Comparison of ENCODE assay signal across 8 mouse cellular contexts in the genomic region with DNA sequence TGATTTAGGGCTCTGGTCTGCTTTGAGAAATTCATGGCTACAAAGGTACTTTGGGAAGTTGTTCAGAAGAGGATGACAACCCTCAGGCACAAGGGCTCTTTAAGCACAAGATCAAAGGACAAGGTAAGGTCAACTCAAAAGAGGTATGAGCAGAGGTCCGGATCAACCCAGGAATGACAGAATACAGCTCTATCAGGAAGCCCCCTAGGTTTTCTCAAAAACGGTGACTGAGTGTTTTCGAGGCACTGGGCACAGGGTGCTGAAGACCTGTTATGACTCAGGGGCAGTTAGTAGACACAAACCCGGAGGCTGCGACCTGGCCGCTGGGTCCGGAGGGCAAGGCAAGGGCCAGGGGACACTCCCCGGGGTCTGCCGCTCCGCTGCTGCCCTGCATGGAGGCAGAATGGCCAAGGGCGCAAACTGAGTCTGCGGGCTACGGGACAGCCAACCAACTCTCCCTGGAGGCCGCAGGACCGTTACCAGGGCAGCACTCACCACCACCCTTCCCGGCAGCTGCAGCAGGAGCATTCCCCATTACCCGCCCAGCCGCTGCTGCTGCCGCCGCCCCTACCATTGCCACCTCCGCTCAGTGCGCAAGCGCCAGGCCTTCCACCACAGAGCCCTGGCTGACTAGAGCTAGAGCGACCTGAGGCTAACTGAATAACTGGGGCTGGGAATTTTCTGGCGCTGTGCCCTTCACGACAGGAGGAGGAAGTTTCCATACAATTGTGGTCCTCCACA. TPM values are rescaled to one million over a fixed set of nuclear protein-coding genes. Genes with fewer than 3 reads are reported as not detected.
DNase-seq lines count a peak whose midpoint lies in the region; ATAC-seq and TF ChIP-seq lines count a peak whose summit lies in the region.

No protein-coding gene starts in this region.

- ATAC-seq in frontal cortex, adult (ENCODE audit: low TSS enrichment), result peak; percentile 97

- peaks cover 3% of the 10 kb centered on the region; the same call in 1 of the 2 replicates for H3K4me1 ChIP-seq in lung, adult 2 months (ENCODE audit: control insufficient read depth, insufficient read depth, low read length)

- TF ChIP-seq CTCF in lung, adult 2 months (IDR thresholded peaks at IDR 0.05; ENCODE audit: insufficient read depth, low read length), result no peak

- peak; percentile 17 for DNase-seq in NIH3T3 (ENCODE audit: low read depth)
- DNase-seq in cerebellum, adult 9-11 months, result peak; percentile 83
- peak; percentile 90 for DNase-seq in heart, postnatal 4 days
- DNase-seq in layer of hippocampus, adult 8-10 months (ENCODE audit: low spot score in 2 of 2), result peak; percentile 72
- peak; percentile 65 for DNase-seq in lung, adult 2 months
- peak; percentile 81 for DNase-seq in ovary, postnatal 36 days (ENCODE audit: low spot score)
- DNase-seq in thymus, postnatal 25 days, result peak; percentile 33

- no peak for TF ChIP-seq POLR2A in lung, adult 2 months (IDR thresholded peaks at IDR 0.05; ENCODE audit: borderline replicate concordance, extremely low read depth, low read depth, low read length)

- WGBS in lung, adult 2 months, result 5% methylated on average over 26 of the region's 26 CpGs

- H3K4me3 ChIP-seq in lung, adult 2 months (replicated peaks; ENCODE audit: extremely low read depth, low read depth, low read length), result peak overlapping the region; percentile 63

RNA-seq across cellular contexts. Expression of a gene that starts 13.2 kb away (rescaled TPM):
- 10 to 100 TPM in 1 of 2 experiments, 1 to 10 TPM in 1; 9.9 to 11.7 TPM for total RNA-seq in heart, postnatal 4 days (2021)
- total RNA-seq in layer of hippocampus, adult 8-10 months (2022), result 10 to 100 TPM; 12.5 to 15.4 (median 15.3) TPM
- polyA plus RNA-seq in lung, adult 2 months (2012; rRNA removed), result 8.3 and 12.5 TPM in 2 replicates

RNA-seq across cellular contexts. Expression of a gene that starts 13.4 kb away (rescaled TPM):
- 10 to 100 TPM; 68.4 to 69.1 TPM for total RNA-seq in heart, postnatal 4 days (2021)
- 10 to 100 TPM; 51.4 to 63.3 (median 59.3) TPM for total RNA-seq in layer of hippocampus, adult 8-10 months (2022)
- 18.1 and 18.6 TPM in 2 replicates for polyA plus RNA-seq in lung, adult 2 months (2012; rRNA removed)

RNA-seq across cellular contexts. Expression of a gene that starts 32.9 kb away (rescaled TPM):
- total RNA-seq in heart, postnatal 4 days (2021), result not detected
- total RNA-seq in layer of hippocampus, adult 8-10 months (2022), result not detected
- not detected in 2 replicates for polyA plus RNA-seq in lung, adult 2 months (2012; rRNA removed)

RNA-seq across cellular contexts. Expression of a gene that starts 46.8 kb away (rescaled TPM):
- 1 to 10 TPM; 8.6 to 9.8 TPM for total RNA-seq in heart, postnatal 4 days (2021)
- not detected for total RNA-seq in layer of hippocampus, adult 8-10 months (2022)
- 4.1 and 5.8 TPM in 2 replicates for polyA plus RNA-seq in lung, adult 2 months (2012; rRNA removed)

Comparison
In these comparisons a context has a peak if more than half of its experiments do, and no peak if none do; other contexts are left out.
1. Peak in every context shown above with its lines: DNase-seq, ATAC-seq and H3K4me3 ChIP-seq.
2. DNase-seq: peak in every context shown above with its lines; median percentile 90 in heart, postnatal 4 days; 83 in cerebellum, adult 9-11 months; 81 in ovary, postnatal 36 days; 72 in layer of hippocampus, adult 8-10 months; 65 in lung, adult 2 months; 33 in thymus, postnatal 25 days; 17 in NIH3T3.